Mouse (Mus musculus): ENCODE data around the gene Zfp827.

The Zfp827 gene

GRCm38 (mm10) chr8:79208691-79209640, 180.7 kb downstream of the Zfp827 start:
- ATAC-seq (ENCODE audit: insufficient number of reproducible peaks, low FRiP score, low TSS enrichment), result peak; percentile 64

GRCm38 (mm10) chr8:79209641-79210358, 181.6 kb downstream of the Zfp827 start:
- peak; percentile 41 for ATAC-seq (ENCODE audit: insufficient number of reproducible peaks, low FRiP score, low TSS enrichment)

- no peak for ATAC-seq (ENCODE audit: insufficient number of reproducible peaks, low FRiP score, low TSS enrichment)
Measured at GRCm38 (mm10) chr8:79211630-79212029, 183.4 kb downstream of the Zfp827 start.

- ATAC-seq (ENCODE audit: insufficient number of reproducible peaks, low FRiP score, low TSS enrichment), result peak; percentile 90
Measured at GRCm38 (mm10) chr8:79222106-79222751, 194.0 kb downstream of the Zfp827 start.

- ATAC-seq (ENCODE audit: insufficient number of reproducible peaks, low FRiP score, low TSS enrichment), result no peak
Measured at GRCm38 (mm10) chr8:79222752-79223141, 194.5 kb downstream of the Zfp827 start.

- ATAC-seq (ENCODE audit: insufficient number of reproducible peaks, low FRiP score, low TSS enrichment), result no peak
Measured at GRCm38 (mm10) chr8:79224363-79224762, 196.1 kb downstream of the Zfp827 start.

GRCm38 (mm10) chr8:79225586-79225985, 197.3 kb downstream of the Zfp827 start:
- no peak for ATAC-seq (ENCODE audit: insufficient number of reproducible peaks, low FRiP score, low TSS enrichment)

GRCm38 (mm10) chr8:79226046-79226445, 197.8 kb downstream of the Zfp827 start:
- ATAC-seq (ENCODE audit: insufficient number of reproducible peaks, low FRiP score, low TSS enrichment), result no peak

- no peak for ATAC-seq (ENCODE audit: insufficient number of reproducible peaks, low FRiP score, low TSS enrichment)
Measured at GRCm38 (mm10) chr8:79227194-79227593, 199.0 kb downstream of the Zfp827 start.

- ATAC-seq (ENCODE audit: insufficient number of reproducible peaks, low FRiP score, low TSS enrichment), result no peak
Measured at GRCm38 (mm10) chr8:79227916-79228315, 199.7 kb downstream of the Zfp827 start.

- no peak for ATAC-seq (ENCODE audit: insufficient number of reproducible peaks, low FRiP score, low TSS enrichment)
Measured at GRCm38 (mm10) chr8:79229266-79229888, 201.1 kb downstream of the Zfp827 start.

- no peak for ATAC-seq (ENCODE audit: insufficient number of reproducible peaks, low FRiP score, low TSS enrichment)
Measured at GRCm38 (mm10) chr8:79239320-79239719, 211.1 kb downstream of the Zfp827 start.

GRCm38 (mm10) chr8:79239996-79240395, 211.8 kb downstream of the Zfp827 start:
- ATAC-seq (ENCODE audit: insufficient number of reproducible peaks, low FRiP score, low TSS enrichment), result no peak
